Mouse (Mus musculus): ENCODE measurements at regions not wholly inside any gene's neighbourhood (a gene's known extent, or its start where the extent isn't known, plus 50 kb on each side); places are given as distances from the start of the nearest gene placed in this dataset. TPM values are rescaled to one million over a fixed set of nuclear protein-coding genes. Genes with fewer than 3 reads are reported as not detected.

- no peaks in the 10 kb centered on the region for H3K36me3 ChIP-seq (replicated peaks; ENCODE audit: control insufficient read depth, insufficient read depth, low read depth, low read length)
- DNase-seq (ENCODE audit: low spot score) (no peak), ATAC-seq (replicated peaks; ENCODE audit: insufficient number of reproducible peaks, low FRiP score, low TSS enrichment, low read depth) (no peak)
- no peaks in the 10 kb centered on the region for H3K4me1 ChIP-seq (ENCODE audit: control insufficient read depth, insufficient read depth, low read length)
- no peak overlapping the region for H3K27ac ChIP-seq (replicated peaks; ENCODE audit: low read depth, low read length)
- H3K9ac ChIP-seq (replicated peaks; ENCODE audit: low read length): no peak overlapping the region
- WGBS: 94% methylated on average over 5 of the region's 5 CpGs
- no peak overlapping the region for H3K4me2 ChIP-seq (ENCODE audit: low read depth, low read length)
- H3K27me3 ChIP-seq (ENCODE audit: control insufficient read depth, insufficient read depth, low read length): no peaks in the 10 kb centered on the region
- no peaks in the 10 kb centered on the region for H3K9me3 ChIP-seq (replicated peaks; ENCODE audit: control insufficient read depth, low read length)
- H3K4me3 ChIP-seq (ENCODE audit: low read depth, low read length): no peak overlapping the region
Observed at GRCm38 (mm10) chr2:16983583-16984221, 627.6 kb downstream of the Plxdc2 start.

Small RNA genes lying in the stretch of these regions (microRNA-seq; reads per million reads assigned to microRNA genes)
- gene Gm24933 (ENCODE audit: borderline number of aligned reads): not detected

All from embryonic facial prominence, embryonic 11.5 days (tissue).